Mouse (Mus musculus): ENCODE data around the gene Clstn2. TPM values are rescaled to one million over a fixed set of nuclear protein-coding genes. Genes with fewer than 3 reads are reported as not detected.
A peak's percentile ranks its signal among the peaks of the same experiment; 100 is the strongest.

The Clstn2 gene
- total and polyA plus RNA-seq, 2 experiments from 2014 or later, result 10.1 to 51.6 TPM

DNA sequence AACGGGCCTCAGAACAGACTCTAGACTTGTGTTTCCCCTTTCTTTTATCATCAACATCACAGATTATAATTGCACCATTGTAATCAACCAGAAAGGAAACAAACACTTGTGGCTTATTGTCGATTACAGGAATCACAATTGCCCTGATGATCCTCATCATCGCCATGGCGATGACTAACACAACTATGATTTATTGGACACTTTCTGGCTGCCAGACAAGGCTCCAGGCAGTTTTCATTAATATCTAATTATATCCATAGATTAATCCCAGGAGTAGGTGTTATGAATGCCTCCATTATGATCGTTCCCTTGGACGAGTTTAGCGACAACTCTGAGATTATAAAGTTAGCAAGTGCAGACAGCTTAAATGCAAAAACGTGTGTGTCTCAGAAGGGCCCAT lies 239.3 kb downstream of the Clstn2 start:
- H3K27ac ChIP-seq, result no peak overlapping the region
- no peak for TF ChIP-seq CTCF (IDR thresholded peaks at IDR 0.05; ENCODE audit: low read depth)
- ATAC-seq, result no peak
- H3K4me3 ChIP-seq (ENCODE audit: low read length), result no peak overlapping the region
- 35% methylated on average over 8 of the region's 8 CpGs for WGBS
- no peaks in the 10 kb centered on the region for H3K36me3 ChIP-seq (ENCODE audit: insufficient read depth, low read length)
- no peak for DNase-seq (ENCODE audit: low spot score)
- H3K4me1 ChIP-seq (ENCODE audit: insufficient read depth, low read length), result no peaks in the 10 kb centered on the region
- H3K9me3 ChIP-seq (ENCODE audit: low read length), result no peaks in the 10 kb centered on the region
- H3K27me3 ChIP-seq (ENCODE audit: insufficient read depth, low read length), result no peaks in the 10 kb centered on the region
- H3K4me2 ChIP-seq (ENCODE audit: low read depth, low read length), result no peak overlapping the region
- no peak overlapping the region for H3K9ac ChIP-seq (replicated peaks; ENCODE audit: low read length)

DNA sequence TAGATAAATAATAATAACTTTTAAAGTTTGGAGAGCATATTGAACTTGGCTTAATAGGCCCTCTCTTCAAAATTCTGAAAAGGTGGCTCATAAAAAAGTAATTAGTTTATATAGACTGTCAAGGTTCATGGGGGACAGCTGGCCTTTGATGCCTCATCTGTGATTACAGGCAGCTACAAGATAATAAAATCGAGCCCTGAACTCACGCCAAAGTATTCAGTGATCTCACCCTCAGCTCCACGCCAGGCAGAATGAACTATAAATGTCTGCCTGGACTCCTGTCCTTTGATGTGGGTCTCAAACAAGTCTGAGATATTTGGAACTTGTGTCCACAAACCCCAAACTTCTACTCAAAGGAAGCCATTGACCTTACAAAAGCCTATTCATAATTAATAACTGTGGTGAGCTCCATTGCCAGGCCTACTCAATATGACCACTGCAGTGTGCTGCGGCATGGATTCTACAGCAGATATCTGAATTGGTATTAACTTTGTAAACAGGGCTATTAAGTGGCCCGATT lies 244.8 kb downstream of the Clstn2 start:
- H3K4me2 ChIP-seq (ENCODE audit: low read depth, low read length), result no peak overlapping the region
- H3K9me3 ChIP-seq (ENCODE audit: low read length), result no peaks in the 10 kb centered on the region
- DNase-seq (ENCODE audit: low spot score), result no peak
- no peak overlapping the region for H3K4me3 ChIP-seq (ENCODE audit: low read length)
- H3K27me3 ChIP-seq (ENCODE audit: insufficient read depth, low read length), result no peaks in the 10 kb centered on the region
- no peaks in the 10 kb centered on the region for H3K4me1 ChIP-seq (ENCODE audit: insufficient read depth, low read length)
- WGBS, result 81% methylated on average over 5 of the region's 5 CpGs
- no peak overlapping the region for H3K9ac ChIP-seq (replicated peaks; ENCODE audit: low read length)
- no peak for ATAC-seq
- H3K36me3 ChIP-seq (ENCODE audit: insufficient read depth, low read length), result no peaks in the 10 kb centered on the region
- H3K27ac ChIP-seq, result no peak overlapping the region
- no peak for TF ChIP-seq CTCF (IDR thresholded peaks at IDR 0.05; ENCODE audit: low read depth)

DNA sequence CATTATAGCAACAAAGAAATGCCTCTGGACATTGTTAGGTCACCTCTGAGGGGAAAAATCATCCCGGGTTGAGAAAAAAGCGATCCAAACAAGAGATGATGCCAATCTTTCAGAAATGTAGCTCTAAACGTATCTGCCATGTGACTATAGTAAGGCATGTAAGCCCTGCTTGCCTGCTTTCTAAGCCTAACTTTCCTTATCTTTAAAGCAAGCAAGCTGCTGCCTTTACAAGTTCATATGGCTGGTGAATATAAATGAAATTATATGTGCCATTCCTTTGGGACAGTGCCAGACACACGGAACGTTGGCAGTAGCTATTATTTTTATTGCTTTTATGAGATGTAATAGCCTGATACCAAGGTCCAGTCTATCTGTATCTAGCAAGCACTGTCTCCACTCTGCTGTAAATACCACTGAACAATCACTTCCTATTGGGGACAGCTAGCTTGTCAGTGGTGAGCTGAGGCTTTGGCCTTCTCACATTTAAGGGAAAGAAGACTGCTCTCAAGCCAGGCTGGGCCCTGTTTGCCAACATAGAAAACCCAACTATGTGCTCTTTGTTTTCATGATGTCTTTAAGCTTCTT lies 252.9 kb downstream of the Clstn2 start:
- H3K4me1 ChIP-seq (ENCODE audit: insufficient read depth, low read length), result no peaks in the 10 kb centered on the region
- ATAC-seq, result no peak
- H3K9me3 ChIP-seq (ENCODE audit: low read length), result no peaks in the 10 kb centered on the region
- no peak for DNase-seq (ENCODE audit: low spot score)
- no peak overlapping the region for H3K9ac ChIP-seq (replicated peaks; ENCODE audit: low read length)
- H3K36me3 ChIP-seq (ENCODE audit: insufficient read depth, low read length), result no peaks in the 10 kb centered on the region
- TF ChIP-seq CTCF (IDR thresholded peaks at IDR 0.05; ENCODE audit: low read depth), result no peak
- H3K27me3 ChIP-seq (ENCODE audit: insufficient read depth, low read length), result no peaks in the 10 kb centered on the region
- no peak overlapping the region for H3K27ac ChIP-seq
- no peak overlapping the region for H3K4me2 ChIP-seq (ENCODE audit: low read depth, low read length)
- H3K4me3 ChIP-seq (ENCODE audit: low read length), result no peak overlapping the region
- 75% methylated on average over 5 of the region's 5 CpGs for WGBS

DNA sequence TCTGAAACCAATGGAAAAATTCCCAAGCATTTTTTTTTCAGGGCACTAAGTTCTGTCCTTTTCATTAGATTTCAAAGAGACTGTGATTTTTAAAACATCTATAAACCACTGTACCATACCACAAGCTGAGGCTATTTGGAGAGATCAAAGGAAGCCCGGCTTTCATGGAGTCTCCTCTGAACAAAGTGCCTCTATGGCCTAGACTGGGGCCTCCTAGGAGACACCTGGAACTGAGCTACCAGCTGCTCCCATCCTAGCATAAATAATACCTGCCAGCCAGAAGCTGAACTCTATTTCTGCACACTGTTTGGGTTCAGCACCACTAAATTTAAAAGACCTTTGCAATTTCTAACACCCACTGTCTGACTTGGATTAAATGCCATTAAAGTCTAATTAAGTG lies 257.2 kb downstream of the Clstn2 start:
- Histone ChIP-seq H3K9ac (replicated peaks; ENCODE audit: low read length) (no peak overlapping the region), H3K4me3 (ENCODE audit: low read length) (no peak overlapping the region), H3K4me1 (ENCODE audit: insufficient read depth, low read length) (no peaks in the 10 kb centered on the region), H3K36me3 (ENCODE audit: insufficient read depth, low read length) (no peaks in the 10 kb centered on the region), H3K27me3 (ENCODE audit: insufficient read depth, low read length) (no peaks in the 10 kb centered on the region), H3K27ac (no peak overlapping the region), H3K4me2 (ENCODE audit: low read depth, low read length) (no peak overlapping the region), H3K9me3 (ENCODE audit: low read length) (no peaks in the 10 kb centered on the region)
- TF ChIP-seq CTCF (IDR thresholded peaks at IDR 0.05; ENCODE audit: low read depth), result no peak
- ATAC-seq (no peak), DNase-seq (ENCODE audit: low spot score) (no peak)
- 76% methylated on average over 1 of the region's 1 CpGs for WGBS

DNA sequence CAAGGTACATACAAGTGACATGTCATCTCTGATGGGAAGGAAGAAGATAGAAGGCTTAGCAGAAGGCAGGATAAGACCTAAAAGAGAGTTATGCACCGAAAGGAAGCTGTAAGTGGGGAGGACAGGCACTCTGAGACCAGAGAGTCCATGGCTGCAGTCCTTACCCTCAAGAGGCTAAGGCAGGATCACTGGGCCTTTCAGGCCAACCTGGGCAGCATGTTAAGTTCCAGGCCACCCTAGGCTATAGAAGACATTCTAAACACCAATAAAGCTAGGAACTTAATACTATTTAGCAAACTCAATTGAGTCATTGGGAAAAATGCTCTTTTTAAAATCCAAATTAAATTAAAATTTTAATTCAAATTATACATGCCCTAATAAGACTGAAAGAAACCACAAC lies 258.0 kb downstream of the Clstn2 start:
- Histone ChIP-seq H3K4me1 (ENCODE audit: insufficient read depth, low read length) (no peaks in the 10 kb centered on the region), H3K27me3 (ENCODE audit: insufficient read depth, low read length) (no peaks in the 10 kb centered on the region), H3K9ac (replicated peaks; ENCODE audit: low read length) (no peak overlapping the region), H3K27ac (no peak overlapping the region), H3K4me2 (ENCODE audit: low read depth, low read length) (no peak overlapping the region), H3K4me3 (ENCODE audit: low read length) (no peak overlapping the region), H3K36me3 (ENCODE audit: insufficient read depth, low read length) (no peaks in the 10 kb centered on the region), H3K9me3 (ENCODE audit: low read length) (no peaks in the 10 kb centered on the region)
- ATAC-seq (no peak), DNase-seq (ENCODE audit: low spot score) (no peak)
- WGBS, result 86% methylated on average over 1 of the region's 1 CpGs
- TF ChIP-seq CTCF (IDR thresholded peaks at IDR 0.05; ENCODE audit: low read depth), result no peak

DNA sequence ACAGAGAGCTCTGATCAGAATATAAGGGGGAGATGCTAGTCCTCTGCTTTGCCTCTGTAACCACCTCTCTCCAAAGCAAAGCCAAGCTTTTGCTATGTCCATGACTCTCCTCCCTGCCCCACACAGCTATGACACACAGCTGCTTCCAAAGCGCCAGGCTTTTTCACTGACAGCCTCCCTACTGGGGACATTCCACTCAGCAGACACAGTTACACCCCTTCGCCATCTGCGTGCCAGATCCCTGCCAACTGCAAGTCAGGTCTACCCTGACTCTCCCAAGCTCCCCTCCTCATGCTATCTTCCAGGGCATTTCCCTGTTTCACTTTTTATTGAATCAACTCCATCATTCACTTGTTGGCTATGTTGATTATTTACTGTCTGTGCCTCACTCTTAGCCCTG lies 259.1 kb downstream of the Clstn2 start:
- no peak overlapping the region for H3K4me2 ChIP-seq (ENCODE audit: low read depth, low read length)
- no peaks in the 10 kb centered on the region for H3K27me3 ChIP-seq (ENCODE audit: insufficient read depth, low read length)
- WGBS, result 44% methylated on average over 3 of the region's 3 CpGs
- no peak for TF ChIP-seq CTCF (IDR thresholded peaks at IDR 0.05; ENCODE audit: low read depth)
- H3K9ac ChIP-seq (replicated peaks; ENCODE audit: low read length), result no peak overlapping the region
- H3K4me3 ChIP-seq (ENCODE audit: low read length), result no peak overlapping the region
- DNase-seq (ENCODE audit: low spot score) (peak; percentile 63), ATAC-seq (peak; percentile 69)
- H3K36me3 ChIP-seq (ENCODE audit: insufficient read depth, low read length), result no peaks in the 10 kb centered on the region
- H3K4me1 ChIP-seq (ENCODE audit: insufficient read depth, low read length), result no peaks in the 10 kb centered on the region
- no peak overlapping the region for H3K27ac ChIP-seq
- H3K9me3 ChIP-seq (ENCODE audit: low read length), result no peaks in the 10 kb centered on the region

DNA sequence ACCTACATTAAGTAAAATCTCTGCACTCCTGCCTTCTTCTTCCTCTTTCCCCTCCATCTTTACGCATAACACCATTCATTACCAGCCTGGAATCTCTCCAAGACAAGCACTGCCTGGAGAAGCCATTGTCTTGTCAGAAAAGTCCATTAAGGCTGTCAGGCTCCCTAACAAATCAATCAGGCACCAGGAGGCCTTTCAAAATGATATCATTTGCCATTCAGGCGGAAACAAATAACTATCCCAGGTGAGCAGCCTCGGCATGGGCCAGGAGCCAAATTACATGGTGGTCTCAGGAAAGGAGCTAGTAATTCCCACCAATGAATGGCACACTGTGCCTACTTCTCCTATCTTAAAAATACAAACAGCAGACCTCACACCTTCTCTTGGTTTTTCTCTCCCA lies 260.6 kb downstream of the Clstn2 start:
- Histone ChIP-seq H3K36me3 (ENCODE audit: insufficient read depth, low read length) (no peaks in the 10 kb centered on the region), H3K9me3 (ENCODE audit: low read length) (no peaks in the 10 kb centered on the region), H3K27me3 (ENCODE audit: insufficient read depth, low read length) (no peaks in the 10 kb centered on the region), H3K4me1 (ENCODE audit: insufficient read depth, low read length) (no peaks in the 10 kb centered on the region), H3K4me3 (ENCODE audit: low read length) (no peak overlapping the region), H3K4me2 (ENCODE audit: low read depth, low read length) (no peak overlapping the region), H3K9ac (replicated peaks; ENCODE audit: low read length) (no peak overlapping the region), H3K27ac (no peak overlapping the region)
- ATAC-seq (no peak), DNase-seq (ENCODE audit: low spot score) (peak; percentile 49)
- 27% methylated on average over 3 of the region's 3 CpGs for WGBS
- no peak for TF ChIP-seq CTCF (IDR thresholded peaks at IDR 0.05; ENCODE audit: low read depth)
